Mouse (Mus musculus): ENCODE results near the gene Sirt5. TPM values are rescaled to one million over a fixed set of nuclear protein-coding genes. Genes with fewer than 3 reads are reported as not detected.

Sirt5 gene
- total RNA-seq (2023): 2.1 and 2.9 TPM in 2 replicates

GRCm38 (mm10) chr13:43364985-43365824 lies at the start of gene Sirt5:
Sirt5 (plus strand) TSS chr13:43365496.

GRCm38 (mm10) chr13:43398297-43399080 lies 33.2 kb downstream of the Sirt5 start, which contains the start of gene Nol7:
Nol7 (plus strand) TSS chr13:43398390.

Other genes starting within 250 kb of the Sirt5 start
- 6.9 and 9.2 TPM in 2 replicates for gene Tbc1d7, start 194.0 kb upstream of the Sirt5 start, total RNA-seq (2023)
- 55.6 and 88.2 TPM in 2 replicates for gene Gfod1, start 61.3 kb upstream of the Sirt5 start, total RNA-seq (2023)
- 43.5 and 52.0 TPM in 2 replicates for gene Nol7, start 32.9 kb downstream of the Sirt5 start, total RNA-seq (2023)
- gene Ranbp9, start 115.8 kb downstream of the Sirt5 start, total RNA-seq (2023): 120 and 137 TPM in 2 replicates
- 17.3 and 18.2 TPM in 2 replicates for gene Mcur1, start 194.7 kb downstream of the Sirt5 start, total RNA-seq (2023)

Data from neutrophil, adult 65 days (primary cell).